Mouse (Mus musculus) liver, adult 2 months (tissue): ENCODE measurements around the gene Wipf1. TPM values are rescaled to one million over a fixed set of nuclear protein-coding genes. Genes with fewer than 3 reads are reported as not detected.

Source experiments
- DNase-seq: peaks from one replicate; pipeline ENCODE4 v3.0.0-alpha.2; 2011; ENCODE audit warnings: low read depth, low spot score; ENCODE audit errors: extremely low read depth
- H3K27ac ChIP-seq: fragments of 200-500 bp; replicated peaks from 2 replicates; pipeline ENCODE4 v1.5.1; 2012; ENCODE audit warnings: low read depth, mild to moderate bottlenecking, control low read depth, inconsistent platforms, low read length; ENCODE audit not compliant: insufficient read depth
- H3K27me3 ChIP-seq: fragments of 200-500 bp; 2 replicates; pipeline ENCODE4 v1.6.1; 2012; ENCODE audit warnings: mild to moderate bottlenecking, moderate library complexity, low read length, inconsistent platforms; ENCODE audit not compliant: control insufficient read depth, insufficient read depth
- H3K36me3 ChIP-seq: fragments of 200-500 bp; 2 replicates; pipeline ENCODE4 v1.6.1; 2012; ENCODE audit warnings: low read length, inconsistent platforms; ENCODE audit not compliant: control insufficient read depth, insufficient read depth
- H3K4me1 ChIP-seq: fragments of 200-500 bp; 2 replicates; pipeline ENCODE4 v1.6.1; 2011; ENCODE audit warnings: low read length; ENCODE audit not compliant: control insufficient read depth, insufficient read depth
- H3K4me3 ChIP-seq: fragments of 200-500 bp; 2 replicates; pipeline ENCODE4 v1.5.1; 2011; ENCODE audit warnings: low read depth, mild to moderate bottlenecking, control low read depth, low read length, moderate library complexity; ENCODE audit not compliant: insufficient read depth
- H3K79me2 ChIP-seq: fragments of 200-500 bp; 2 replicates; pipeline ENCODE4 v1.6.1; 2012; ENCODE audit warnings: inconsistent platforms, mild to moderate bottlenecking, low read length, moderate library complexity; ENCODE audit not compliant: control insufficient read depth, insufficient read depth
- H3K9ac ChIP-seq: fragments of 200-500 bp; 2 replicates; pipeline ENCODE4 v1.6.1; 2012; ENCODE audit warnings: low read depth, mild to moderate bottlenecking, control low read depth, inconsistent platforms, low read length
- CTCF ChIP-seq: fragments of 200-500 bp; IDR thresholded peaks from 2 replicates; pipeline ENCODE4 v1.5.1; 2011; ENCODE audit warnings: low read depth, low read length, control low read depth
- POLR2A ChIP-seq: fragments of 200-500 bp; IDR thresholded peaks from 2 replicates; pipeline ENCODE4 v1.6.1; 2011; ENCODE audit warnings: low read length, control low read depth; ENCODE audit not compliant: insufficient read depth; ENCODE audit errors: extremely low read depth
- WGBS: fragments of 180-500 bp; shearing (Covaris S2); methylation state at CpG from one replicate; pipeline ENCODE4 v1.1.7; 2018; 5-methylcytosine and 5-hydroxymethylcytosine counted together
- polyA plus RNA-seq: library from polyadenylated mRNA; depleted of rRNA; stranded (reverse); fragments of >200 nt; gene quantifications from 2 replicates; pipeline ENCODE4 v1.2.3, GENCODE M21; 2012; rRNA removed
- total RNA-seq: library from RNA; depleted of rRNA; stranded (reverse); fragments of >200 nt; gene quantifications from 2 replicates; pipeline ENCODE4 v1.2.3, GENCODE M21; 2014; rRNA removed

Wipf1 gene
- 1.4 and 1.9 TPM in 2 replicates for total RNA-seq
- polyA plus RNA-seq, result 1.3 and 1.7 TPM in 2 replicates

GRCm38 (mm10) chr2:73529356-73530330 lies at the start of gene Wipf1:
Wipf1 (minus strand) TSS chr2:73529734.
- WGBS, result 5% methylated on average over 66 of the region's 66 CpGs
- peaks cover 6% of the 10 kb centered on the region; the same call in 1 of the 2 replicates for H3K27me3 ChIP-seq
- H3K36me3 ChIP-seq, result no peaks in the 10 kb centered on the region
- 0 out of 2 replicates have a peak, but pooled peaks cover 2% of the 10 kb centered on the region for H3K4me1 ChIP-seq
- H3K4me3 ChIP-seq, result peak within 1 kb of the TSS; percentile 86
- no peaks in the 10 kb centered on the region; the same call in 1 of the 2 replicates for H3K79me2 ChIP-seq
- DNase-seq, result no peak
- H3K27ac ChIP-seq, result peak within 1 kb of the TSS; percentile 71
- H3K9ac ChIP-seq, result peak within 1 kb of the TSS; percentile 85
- TF ChIP-seq POLR2A (no peak), CTCF (no peak)

- Histone ChIP-seq H3K4me3 (no peak overlapping the region), H3K36me3 (no peaks in the 10 kb centered on the region), H3K9ac (no peak overlapping the region), H3K27ac (no peak overlapping the region), H3K27me3 (no peaks in the 10 kb centered on the region), H3K79me2 (no peaks in the 10 kb centered on the region), H3K4me1 (no peaks in the 10 kb centered on the region)
- no peak for DNase-seq
- TF ChIP-seq CTCF (no peak), POLR2A (no peak)
- WGBS, result 51% methylated on average over 5 of the region's 5 CpGs
Measured at GRCm38 (mm10) chr2:73579168-73579567, 49.6 kb upstream of the Wipf1 start.

- WGBS, result 72% methylated on average over 6 of the region's 6 CpGs
Measured at GRCm38 (mm10) chr2:73574418-73574817, 44.9 kb upstream of the Wipf1 start.

GRCm38 (mm10) chr2:73573556-73573955 lies 44.0 kb upstream of the Wipf1 start:
- H3K36me3 ChIP-seq, result no peaks in the 10 kb centered on the region
- H3K4me3 ChIP-seq, result no peak overlapping the region
- H3K79me2 ChIP-seq, result no peaks in the 10 kb centered on the region
- no peaks in the 10 kb centered on the region for H3K27me3 ChIP-seq
- H3K9ac ChIP-seq, result no peak overlapping the region
- TF ChIP-seq POLR2A, result no peak
- TF ChIP-seq CTCF, result no peak
- DNase-seq, result no peak
- no peak overlapping the region for H3K27ac ChIP-seq
- 84% methylated on average over 4 of the region's 4 CpGs for WGBS
- no peaks in the 10 kb centered on the region for H3K4me1 ChIP-seq

More at GRCm38 (mm10) chr2:73574418-73574817, 44.9 kb upstream of the Wipf1 start:
- Histone ChIP-seq H3K79me2 (no peaks in the 10 kb centered on the region), H3K4me3 (no peak overlapping the region), H3K9ac (no peak overlapping the region), H3K27me3 (no peaks in the 10 kb centered on the region), H3K27ac (no peak overlapping the region), H3K4me1 (no peaks in the 10 kb centered on the region), H3K36me3 (no peaks in the 10 kb centered on the region)
- TF ChIP-seq CTCF (no peak), POLR2A (no peak)
- DNase-seq, result no peak

GRCm38 (mm10) chr2:73572539-73573372 lies 43.2 kb upstream of the Wipf1 start:
- no peaks in the 10 kb centered on the region for H3K27me3 ChIP-seq
- H3K4me3 ChIP-seq, result no peak overlapping the region
- H3K36me3 ChIP-seq, result no peaks in the 10 kb centered on the region
- no peak overlapping the region for H3K27ac ChIP-seq
- H3K79me2 ChIP-seq, result no peaks in the 10 kb centered on the region
- TF ChIP-seq POLR2A (no peak), CTCF (peak; percentile 93)
- no peak overlapping the region for H3K9ac ChIP-seq
- DNase-seq, result peak; percentile 53
- no peaks in the 10 kb centered on the region for H3K4me1 ChIP-seq
- WGBS, result 47% methylated on average over 23 of the region's 23 CpGs
